Mouse (Mus musculus) thymus, adult 2 months (tissue): Measurements from ENCODE around the gene Pih1d1. TPM values are rescaled to one million over a fixed set of nuclear protein-coding genes. Genes with fewer than 3 reads are reported as not detected.

Experiments
- DNase-seq: peaks from one replicate; pipeline ENCODE4 v3.0.0; 2021
- H3K27ac ChIP-seq: fragments of 200-500 bp; 2 replicates; pipeline ENCODE4 v1.5.1; 2012; ENCODE audit warnings: low read length, control low read depth; ENCODE audit not compliant: control insufficient read depth, insufficient read depth
- H3K27me3 ChIP-seq: fragments of 200-500 bp; 2 replicates; pipeline ENCODE4 v1.6.1; 2012; ENCODE audit warnings: mild to moderate bottlenecking, low read length, moderate library complexity, mixed read lengths; ENCODE audit not compliant: control insufficient read depth, insufficient read depth
- H3K36me3 ChIP-seq: fragments of 200-500 bp; 2 replicates; pipeline ENCODE4 v1.6.1; 2012; ENCODE audit warnings: mild to moderate bottlenecking, low read length, moderate library complexity; ENCODE audit not compliant: control insufficient read depth, insufficient read depth
- H3K4me1 ChIP-seq: fragments of 200-500 bp; replicated peaks from 2 replicates; pipeline ENCODE4 v1.6.1; 2012; ENCODE audit warnings: low read length; ENCODE audit not compliant: control insufficient read depth, insufficient read depth
- H3K4me3 ChIP-seq: fragments of 200-500 bp; 2 replicates; pipeline ENCODE4 v1.5.1; 2012; ENCODE audit warnings: mild to moderate bottlenecking, low read length, control low read depth, moderate library complexity; ENCODE audit not compliant: control insufficient read depth, insufficient read depth
- CTCF ChIP-seq: fragments of 200-500 bp; IDR thresholded peaks from 2 replicates; pipeline ENCODE4 v1.5.1; 2012; ENCODE audit warnings: mild to moderate bottlenecking, control low read depth, low read length, moderate library complexity, borderline replicate concordance; ENCODE audit not compliant: control insufficient read depth, poor library complexity, insufficient read depth; ENCODE audit errors: extremely low read depth
- POLR2A ChIP-seq: fragments of 200-500 bp; IDR thresholded peaks from 2 replicates; pipeline ENCODE4 v1.6.1; 2012; ENCODE audit warnings: mild to moderate bottlenecking, low read length, control low read depth, moderate library complexity; ENCODE audit not compliant: control insufficient read depth, poor library complexity, insufficient read depth; ENCODE audit errors: extremely low read depth
- WGBS: fragments of 180-500 bp; shearing (Covaris S2); methylation state at CpG from one replicate; pipeline ENCODE4 v1.1.7; 2018; 5-methylcytosine and 5-hydroxymethylcytosine counted together
- polyA plus RNA-seq: library from polyadenylated mRNA; depleted of rRNA; stranded (reverse); fragments of >200 nt; gene quantifications from 2 replicates; pipeline ENCODE4 v1.2.3, GENCODE M21; 2012

The Pih1d1 gene
- polyA plus RNA-seq, 1 experiment: 78.7 TPM

DNA sequence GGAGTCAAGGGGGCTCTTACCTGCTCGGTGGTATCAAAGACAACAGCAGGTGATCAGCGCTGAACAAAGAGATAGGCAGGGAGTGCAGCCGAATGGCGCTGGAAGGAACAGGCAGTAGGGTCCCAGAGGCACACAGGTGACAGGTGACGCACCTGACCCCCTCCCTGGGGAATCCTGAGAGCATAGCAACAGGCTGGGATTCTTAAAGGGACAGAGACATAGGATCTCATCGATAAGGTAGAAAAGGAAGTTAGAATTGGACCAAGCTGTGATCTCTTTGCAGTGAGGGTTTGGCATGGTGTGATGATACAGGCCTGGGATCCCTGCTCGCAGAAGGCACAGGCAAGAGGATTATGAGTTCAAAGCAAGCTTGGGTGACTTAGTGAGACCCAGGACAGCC lies 25.4 kb downstream of the Pih1d1 start, which contains the start of gene Gfy:
Gene Gfy (minus strand): TSS at position 101 of the 400 bp plus-strand sequence.
- no peak for TF ChIP-seq POLR2A
- H3K27ac ChIP-seq: no peak within 1 kb of the TSS
- H3K4me1 ChIP-seq: peaks cover 6% of the 10 kb centered on the region; the same call in 1 of the 2 replicates
- DNase-seq: no peak
- H3K4me3 ChIP-seq: no peak within 1 kb of the TSS
- 40% methylated on average over 7 of the region's 7 CpGs for whole genome bisulfite sequencing
- no peaks in the 10 kb centered on the region for H3K36me3 ChIP-seq
- peaks cover 38% of the 10 kb centered on the region for H3K27me3 ChIP-seq

DNA sequence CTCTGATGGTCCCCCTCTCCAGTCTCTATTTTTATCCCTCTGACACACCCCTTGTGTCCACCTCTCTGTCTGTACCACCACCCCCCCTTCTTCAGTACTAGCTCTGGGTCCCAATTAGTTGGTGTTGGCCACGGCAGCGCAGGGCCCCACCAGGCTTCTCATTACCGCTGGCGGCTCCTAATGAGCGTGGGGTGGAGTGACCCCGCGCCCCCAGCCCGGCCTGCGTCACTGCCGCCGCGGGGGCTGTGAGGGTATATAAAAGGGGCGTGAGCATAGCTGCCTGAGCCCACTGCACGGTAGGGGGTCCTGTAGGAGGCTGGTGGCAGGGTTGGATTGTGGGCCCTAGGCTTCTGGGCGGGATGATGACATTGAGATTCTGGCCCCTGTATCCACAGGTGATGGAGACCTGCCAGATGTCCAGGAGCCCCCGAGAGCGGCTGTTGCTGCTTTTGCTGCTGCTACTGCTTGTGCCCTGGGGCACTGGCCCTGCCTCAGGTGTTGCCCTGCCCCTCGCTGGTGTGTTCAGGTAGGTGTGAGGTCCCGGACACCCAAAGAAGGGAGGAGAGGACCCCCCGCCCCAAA lies 26.9 kb downstream of the Pih1d1 start, which contains the start of gene Pth2:
Gene Pth2 (plus strand): TSS at position 100 of the 582 bp plus-strand sequence.
- Histone ChIP-seq H3K27me3 (peaks cover 27% of the 10 kb centered on the region), H3K36me3 (no peaks in the 10 kb centered on the region), H3K4me1 (peaks cover 6% of the 10 kb centered on the region; the same call in 1 of the 2 replicates), H3K27ac (no peak within 1 kb of the TSS), H3K4me3 (no peak within 1 kb of the TSS)
- DNase-seq: no peak
- WGBS: 38% methylated on average over 20 of the region's 20 CpGs
- TF ChIP-seq POLR2A (no peak), CTCF (no peak)

DNA sequence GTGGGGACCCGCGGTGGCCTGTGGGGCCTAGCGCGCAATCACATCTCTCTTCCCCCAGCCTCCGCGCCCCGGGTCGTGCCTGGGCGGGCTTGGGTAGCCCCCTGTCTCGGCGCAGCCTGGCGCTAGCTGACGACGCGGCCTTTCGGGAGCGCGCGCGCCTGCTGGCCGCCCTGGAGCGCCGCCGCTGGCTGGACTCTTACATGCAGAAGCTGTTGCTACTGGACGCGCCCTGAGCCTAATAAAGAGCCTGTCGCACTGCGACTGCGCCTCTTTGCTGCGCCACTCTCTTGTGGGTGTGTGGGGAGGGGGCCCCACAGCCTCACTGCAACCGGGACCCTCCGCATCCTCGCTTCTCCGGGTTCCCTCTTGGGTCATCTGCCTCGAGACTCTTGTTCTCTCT lies 27.4 kb downstream of the Pih1d1 start:
- Histone ChIP-seq H3K4me1 (peaks cover 6% of the 10 kb centered on the region; the same call in 1 of the 2 replicates), H3K4me3 (no peak overlapping the region), H3K36me3 (no peaks in the 10 kb centered on the region), H3K27ac (no peak overlapping the region), H3K27me3 (peaks cover 21% of the 10 kb centered on the region)
- no peak for DNase-seq
- TF ChIP-seq POLR2A (no peak), CTCF (no peak)
- WGBS: 10% methylated on average over 35 of the region's 35 CpGs

DNA sequence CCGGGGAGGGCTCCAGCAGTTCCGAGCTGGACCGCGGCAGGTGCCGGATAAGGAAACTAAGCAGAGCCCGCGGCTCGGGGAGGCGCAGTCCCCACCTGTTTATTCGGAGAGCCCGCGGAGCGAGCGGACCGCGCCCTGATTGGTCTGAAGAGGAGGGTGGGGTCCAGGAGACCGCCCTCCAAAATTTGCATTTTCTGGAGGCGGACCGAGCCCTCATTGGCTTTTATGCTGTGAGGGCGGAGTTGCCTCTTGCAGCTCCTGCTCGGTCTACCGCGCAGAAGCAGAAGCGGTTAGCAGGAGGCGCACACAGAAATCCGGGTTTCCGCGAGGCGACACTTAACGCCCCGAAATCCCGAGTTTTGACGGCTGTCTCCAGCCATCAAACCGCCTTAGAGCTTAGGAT lies 28.1 kb downstream of the Pih1d1 start:
- Histone ChIP-seq H3K27ac (no peak overlapping the region), H3K4me1 (peaks cover 6% of the 10 kb centered on the region; the same call in 1 of the 2 replicates), H3K27me3 (peaks cover 15% of the 10 kb centered on the region), H3K36me3 (no peaks in the 10 kb centered on the region), H3K4me3 (peak overlapping the region; percentile 20; the same call in 1 of the 2 replicates)
- 1% methylated on average over 34 of the region's 34 CpGs for WGBS
- peak; percentile 86 for DNase-seq
- TF ChIP-seq CTCF (peak; percentile 41; the same call in 1 of the 2 replicates), POLR2A (peak; percentile 47; the same call in 1 of the 2 replicates)

DNA sequence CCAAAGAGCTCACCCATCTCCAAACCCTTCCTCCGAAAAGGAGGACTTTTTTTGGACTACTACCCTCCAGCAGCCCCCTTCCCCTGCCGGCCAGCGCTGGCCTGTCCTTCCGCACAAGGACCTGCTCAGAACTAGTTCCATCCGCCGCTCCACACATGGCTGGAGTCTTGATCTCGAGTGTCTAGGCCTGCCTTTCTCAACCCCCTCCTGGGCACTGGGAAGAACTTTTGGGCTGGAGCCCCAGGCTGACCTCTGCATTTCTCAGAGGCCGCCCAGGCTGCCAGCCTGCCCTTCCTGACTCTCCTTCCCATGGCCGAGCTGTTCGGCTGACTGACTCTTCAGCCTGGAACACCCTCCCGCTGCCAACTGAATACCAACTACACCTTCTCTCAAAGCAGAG lies 28.5 kb downstream of the Pih1d1 start:
- DNase-seq: no peak

DNA sequence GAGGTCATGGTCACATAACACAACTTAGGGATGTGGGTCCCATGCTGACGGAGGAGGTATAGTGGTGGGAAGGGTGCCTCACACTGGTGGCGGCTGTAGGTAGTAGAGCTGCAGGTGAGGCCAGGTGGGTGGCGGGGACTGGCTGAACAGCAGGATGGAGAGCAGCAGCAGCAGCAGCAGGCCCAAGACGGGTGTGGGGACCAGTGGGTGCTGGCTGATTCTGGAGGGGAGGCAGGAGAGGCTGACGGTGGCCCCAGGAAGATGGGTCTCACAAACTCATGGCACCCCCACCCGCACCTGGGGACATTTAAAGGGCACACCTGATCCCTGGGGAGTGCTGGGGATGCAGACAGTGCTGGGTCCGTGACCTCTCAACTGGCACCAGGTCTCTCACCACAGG lies 29.6 kb downstream of the Pih1d1 start:
- no peaks in the 10 kb centered on the region for H3K36me3 ChIP-seq
- no peak overlapping the region for H3K4me3 ChIP-seq
- peaks cover 14% of the 10 kb centered on the region for H3K27me3 ChIP-seq
- no peak overlapping the region for H3K27ac ChIP-seq
- DNase-seq: no peak
- TF ChIP-seq POLR2A: no peak
- TF ChIP-seq CTCF: no peak
- peaks cover 6% of the 10 kb centered on the region; the same call in 1 of the 2 replicates for H3K4me1 ChIP-seq
- 89% methylated on average over 7 of the region's 7 CpGs for WGBS

More for the DNA sequence above, 28.5 kb downstream of the Pih1d1 start:
- peaks cover 6% of the 10 kb centered on the region; the same call in 1 of the 2 replicates for H3K4me1 ChIP-seq
- peaks cover 14% of the 10 kb centered on the region for H3K27me3 ChIP-seq
- no peak for TF ChIP-seq POLR2A
- no peak for TF ChIP-seq CTCF
- H3K36me3 ChIP-seq: no peaks in the 10 kb centered on the region
- H3K4me3 ChIP-seq: peak overlapping the region; percentile 20; the same call in 1 of the 2 replicates
- H3K27ac ChIP-seq: no peak overlapping the region
- 18% methylated on average over 11 of the region's 11 CpGs for WGBS
